Comparison of ENCODE assay signal across 25 mouse cellular contexts in the genomic region with DNA sequence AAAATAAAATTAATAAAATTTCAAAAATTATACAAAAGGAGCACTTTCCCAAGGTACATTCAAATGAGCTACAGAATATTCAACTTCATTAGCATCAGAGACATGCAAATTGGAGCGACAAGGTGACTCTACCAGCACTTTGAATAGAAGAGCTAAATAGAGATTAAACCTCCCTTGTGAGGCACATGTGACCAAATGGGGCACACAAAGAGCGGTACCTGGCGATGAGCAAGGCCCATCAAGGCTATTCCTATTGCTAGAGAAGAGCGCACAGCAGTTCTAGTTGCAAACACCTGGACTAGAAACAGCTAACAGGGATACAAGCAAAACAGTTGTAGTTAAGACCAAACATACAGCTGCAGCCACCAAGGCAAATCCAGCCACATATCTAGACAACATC. TPM values are rescaled to one million over a fixed set of nuclear protein-coding genes. Genes with fewer than 3 reads are reported as not detected.
"Had no signal": no experiment of that assay in that cellular context is flagged by ENCODE, and none has a peak within 500 bp of the region (broad histone marks: within the 10 kb centered on the region; RNA-seq: fewer than 3 reads in every experiment).

No protein-coding gene starts in this region.

- H3K36me3 ChIP-seq: lung, embryonic 15.5 days; midbrain, embryonic 13.5 days; midbrain, embryonic 15.5 days; neural tube, embryonic 12.5 days had no signal

- H3K4me1 ChIP-seq: lung, embryonic 15.5 days; midbrain, embryonic 13.5 days; midbrain, embryonic 15.5 days; neural tube, embryonic 12.5 days had no signal

- H3K27ac ChIP-seq: lung, embryonic 15.5 days; macrophage; midbrain, embryonic 13.5 days; midbrain, embryonic 15.5 days; neural tube, embryonic 12.5 days had no signal

- H3K9ac ChIP-seq: liver, postnatal 0 days; lung, embryonic 15.5 days; midbrain, embryonic 13.5 days; midbrain, embryonic 15.5 days; neural tube, embryonic 12.5 days had no signal

- DNase-seq: liver, postnatal 0 days; lung, adult 2 months; lung, postnatal 14 days; lung, postnatal 36 days; right cerebral cortex, postnatal 25 days; right cerebral cortex, postnatal 4 days; spleen, adult 18-20 months; thymus, adult 18-20 months; thymus, postnatal 25 days; thymus, postnatal 4 days had no signal

- H3K27me3 ChIP-seq: lung, embryonic 15.5 days; midbrain, embryonic 13.5 days; midbrain, embryonic 15.5 days; neural tube, embryonic 12.5 days had no signal

- H3K4me3 ChIP-seq: lung, embryonic 15.5 days; megakaryocyte, embryonic 14.5 days; midbrain, embryonic 13.5 days; midbrain, embryonic 15.5 days; neural tube, embryonic 12.5 days had no signal

RNA-seq across cellular contexts. Expression of a gene that starts 47.9 kb away (rescaled TPM):
- total RNA-seq: megakaryocyte progenitor cell, adult 5-6 weeks; midbrain, postnatal 0 days; monocyte, adult 5-6 weeks; neutrophil, adult 5-6 weeks had no signal
- polyA plus RNA-seq: liver, postnatal 0 days; lung, embryonic 15.5 days; macrophage; midbrain, embryonic 11.5 days; midbrain, embryonic 13.5 days; neural tube, embryonic 12.5 days; small intestine, adult 2 months; stomach, embryonic 14.5 days; stomach, embryonic 16.5 days; urinary bladder, adult 2 months had no signal
